Mouse (Mus musculus) cerebellum, postnatal 36 days (tissue): ENCODE results near the gene Slc38a3.
A peak's percentile ranks its signal among the peaks of the same experiment; 100 is the strongest.

Source experiments
- DNase-seq, 2 experiments: peaks; one replicate each; pipeline ENCODE4 v3.0.0; 2021 to 2022; ENCODE audit warnings: mixed read lengths in 2 of 2

The Slc38a3 gene

GRCm38 (mm10) chr9:107665308-107665707 lies 4.0 kb downstream of the Slc38a3 start:
- DNase-seq, result no peak

GRCm38 (mm10) chr9:107663525-107663924 lies 5.8 kb downstream of the Slc38a3 start:
- DNase-seq, result no peak

- DNase-seq, result no peak
Measured at GRCm38 (mm10) chr9:107662342-107662741, 7.0 kb downstream of the Slc38a3 start.

- no peak for DNase-seq
Measured at GRCm38 (mm10) chr9:107660777-107661176, 8.6 kb downstream of the Slc38a3 start.

DNA sequence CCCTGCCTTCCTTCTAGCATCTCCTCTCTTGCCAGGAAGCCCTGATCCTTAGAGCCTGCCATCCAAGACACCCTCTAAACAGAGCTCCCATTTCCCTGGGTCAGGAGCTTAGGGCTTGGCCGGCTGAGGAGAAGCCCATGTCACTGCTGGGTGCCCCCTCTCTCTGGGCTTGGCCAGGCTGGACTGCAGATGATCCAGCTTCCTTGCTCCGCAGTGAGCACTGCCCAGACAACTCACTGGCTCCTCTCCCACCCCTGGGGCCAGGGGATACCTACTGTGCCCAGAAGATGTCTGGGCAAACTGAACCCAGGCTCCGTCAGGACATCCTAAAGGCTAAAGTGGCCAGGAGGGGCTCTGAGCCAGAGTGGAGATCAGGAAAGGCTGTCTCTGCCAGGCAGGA lies 9.4 kb downstream of the Slc38a3 start:
- no peak for DNase-seq

DNA sequence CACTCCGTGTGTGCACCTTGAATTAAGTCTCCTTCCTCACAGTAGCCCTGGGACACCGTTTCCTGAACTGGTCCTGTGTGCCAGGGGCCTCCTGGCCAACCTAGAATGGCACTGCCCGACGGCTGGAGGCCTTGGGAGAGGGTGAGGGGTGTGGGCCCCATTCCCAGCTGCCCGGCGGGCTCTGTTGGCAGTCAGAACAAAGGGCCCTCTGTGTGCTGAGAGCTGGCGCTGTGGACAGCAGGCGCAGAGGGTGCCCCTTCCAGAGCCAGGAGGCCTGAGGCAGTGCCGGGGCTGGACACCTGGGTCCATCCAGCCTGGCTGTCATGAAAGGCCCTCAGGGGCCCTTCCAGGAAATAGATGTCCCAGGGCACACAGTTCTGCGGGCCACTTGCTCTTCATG lies 9.8 kb downstream of the Slc38a3 start:
- DNase-seq, result peak in 1 of 2 experiments; percentile 36

- DNase-seq, result no peak
Measured at GRCm38 (mm10) chr9:107658096-107658495, 11.2 kb downstream of the Slc38a3 start.

DNA sequence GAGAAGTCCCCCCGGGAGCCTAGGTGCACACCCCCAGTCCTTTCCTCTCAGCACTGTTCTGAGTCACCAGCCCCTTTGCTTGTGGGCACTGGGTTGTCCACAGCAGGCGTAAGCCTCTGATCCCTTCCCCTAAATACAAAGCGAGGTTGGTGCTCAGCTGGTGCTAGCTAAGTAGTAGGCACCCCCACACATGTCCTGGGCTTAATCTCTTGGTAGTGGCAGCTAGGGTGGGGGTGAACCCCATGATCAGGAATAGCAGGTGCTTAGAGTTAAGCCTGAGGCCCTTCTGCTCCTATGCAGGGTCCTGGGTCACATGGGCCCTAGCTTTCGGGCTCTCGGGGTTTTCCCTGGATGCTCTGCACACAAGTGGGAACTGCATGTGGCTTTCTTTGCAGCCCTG lies 12.2 kb downstream of the Slc38a3 start:
- DNase-seq, result no peak

GRCm38 (mm10) chr9:107654585-107654984 lies 14.7 kb downstream of the Slc38a3 start:
- no peak for DNase-seq

GRCm38 (mm10) chr9:107653474-107653873 lies 15.9 kb downstream of the Slc38a3 start:
- no peak for DNase-seq

DNA sequence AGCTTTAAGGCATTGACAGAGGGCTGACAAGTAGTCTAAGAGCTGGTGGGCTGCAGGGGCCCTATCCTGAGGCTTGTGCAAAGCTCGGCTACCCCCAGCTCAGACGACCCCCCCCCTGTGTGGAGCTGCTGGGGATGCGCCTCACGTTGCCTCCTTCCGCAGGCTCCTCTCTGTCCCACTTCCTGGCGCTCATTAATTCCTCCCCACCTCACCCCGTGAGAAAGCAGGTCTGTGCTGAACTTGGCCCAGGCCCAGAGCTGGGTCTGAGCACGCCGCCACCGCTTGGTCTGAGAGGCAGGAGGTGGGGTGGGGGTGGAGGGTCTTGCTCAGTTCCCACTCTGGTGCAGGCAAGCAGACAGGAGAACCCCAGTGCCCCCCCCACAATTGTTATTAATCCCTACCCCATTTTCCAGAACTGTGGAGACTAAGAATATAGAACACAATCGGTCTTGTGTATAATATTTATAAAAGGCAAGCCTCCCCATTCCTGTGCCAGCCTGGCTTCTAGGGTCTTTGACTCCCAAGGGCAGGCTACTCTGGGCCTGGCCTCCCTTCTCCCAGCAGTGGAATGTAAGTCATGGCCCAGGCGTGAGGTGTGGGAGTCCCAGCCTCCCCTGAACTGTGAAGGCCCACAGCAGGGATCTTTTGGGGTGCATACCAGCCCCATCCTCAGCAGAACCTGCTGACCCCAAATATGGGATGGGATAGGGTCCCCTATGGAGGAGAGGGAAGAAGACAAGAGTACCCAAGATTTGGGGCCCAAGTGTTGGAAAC lies 18.4 kb downstream of the Slc38a3 start:
- no peak for DNase-seq

DNA sequence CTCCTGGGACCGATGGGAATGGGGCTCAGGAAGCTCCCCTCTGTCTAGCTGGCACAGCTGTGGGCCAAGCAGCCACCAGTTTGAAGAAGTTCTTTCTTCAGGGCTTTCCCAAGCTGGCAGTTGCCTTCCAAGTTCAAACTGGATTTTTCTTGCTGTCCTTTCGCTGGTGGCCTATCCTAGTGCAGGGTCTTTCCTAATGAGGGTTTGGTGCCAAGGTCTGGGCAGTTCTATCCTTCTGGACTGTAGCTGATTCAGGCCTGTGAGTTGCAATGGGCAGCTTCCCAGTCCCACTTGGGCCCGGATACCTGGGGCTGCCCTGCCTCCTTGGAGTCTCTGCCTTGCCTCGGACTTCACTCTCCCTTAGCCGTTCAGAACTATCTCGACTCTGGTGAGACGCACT lies 19.1 kb downstream of the Slc38a3 start:
- DNase-seq, result no peak

- no peak for DNase-seq
Measured at GRCm38 (mm10) chr9:107648767-107649166, 20.6 kb downstream of the Slc38a3 start.

GRCm38 (mm10) chr9:107646975-107647374 lies 22.4 kb downstream of the Slc38a3 start:
- DNase-seq, result no peak

DNA sequence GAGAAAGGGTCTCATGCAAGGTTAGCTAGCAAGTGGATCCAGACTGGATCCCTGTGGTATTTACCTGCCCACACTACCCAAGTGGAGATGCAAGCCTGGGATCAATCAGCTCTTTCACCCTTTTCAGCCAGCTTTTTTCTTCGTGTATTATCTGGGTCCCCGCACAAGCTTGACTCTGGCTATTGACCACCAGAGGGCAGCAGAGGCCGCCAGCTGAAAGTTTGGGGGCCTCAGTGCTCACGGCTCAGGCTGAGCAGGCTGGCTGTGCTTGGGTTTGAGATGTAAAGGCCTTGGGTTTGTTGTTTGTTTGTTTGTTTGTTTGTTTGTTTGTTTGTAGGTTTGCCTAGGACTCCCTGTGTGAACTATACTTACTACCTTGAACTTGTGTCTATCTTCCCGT lies 23.8 kb downstream of the Slc38a3 start:
- DNase-seq, result peak; percentile 81 to 82

DNA sequence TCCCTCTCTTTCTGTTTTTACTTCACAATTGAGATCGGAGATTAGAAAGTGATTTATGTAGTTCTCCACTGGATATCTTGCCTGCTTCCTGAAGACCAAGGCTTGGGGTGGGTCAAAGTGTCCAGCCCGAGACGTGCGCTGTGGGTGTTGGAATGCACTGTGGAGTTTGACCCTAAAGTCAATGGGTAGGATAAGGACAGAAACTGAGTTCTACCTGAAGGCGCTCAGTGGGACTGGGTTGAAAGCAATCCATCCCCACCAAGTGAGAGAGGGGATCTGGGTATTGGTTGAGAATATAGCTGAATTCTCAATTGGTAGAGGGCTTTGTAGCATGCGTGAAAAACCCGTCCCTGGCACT lies 24.2 kb downstream of the Slc38a3 start:
- no peak for DNase-seq

GRCm38 (mm10) chr9:107644495-107645152 lies 24.7 kb downstream of the Slc38a3 start:
- peak; percentile 93 to 95 for DNase-seq

DNA sequence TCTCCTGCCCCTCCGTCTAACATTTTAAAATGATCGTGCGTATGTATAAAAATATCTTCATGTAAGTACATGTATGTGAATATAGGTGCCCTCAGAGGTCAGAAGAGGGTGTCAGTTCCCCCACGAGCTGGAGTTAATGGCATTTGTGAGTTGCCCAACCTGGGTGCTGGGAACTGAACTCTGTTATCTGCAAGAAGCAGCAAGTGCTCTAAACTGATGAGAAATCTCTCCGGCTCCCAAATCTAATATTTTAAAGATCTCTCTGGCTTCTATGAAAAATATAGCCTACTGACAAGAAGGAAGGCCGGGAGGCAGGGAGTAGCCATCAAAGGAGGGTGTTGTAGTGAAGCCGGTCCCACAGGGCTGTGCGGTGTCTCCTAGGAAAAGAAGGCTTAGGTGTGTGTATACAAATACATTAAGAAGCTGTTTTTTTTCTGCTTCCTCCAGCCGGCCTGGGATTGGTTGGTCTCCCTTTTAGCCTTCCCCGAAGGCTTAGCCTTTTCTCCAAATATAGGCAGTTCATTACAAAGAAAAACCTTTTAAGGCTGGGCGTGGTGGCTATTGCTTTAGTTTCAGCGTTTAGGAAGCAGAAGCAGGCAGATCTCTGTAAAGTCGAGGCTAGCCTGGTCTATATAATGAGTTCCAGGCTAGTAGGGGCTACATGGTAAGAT lies 25.7 kb downstream of the Slc38a3 start:
- DNase-seq, result no peak

GRCm38 (mm10) chr9:107641666-107642065 lies 27.7 kb downstream of the Slc38a3 start:
- no peak for DNase-seq

GRCm38 (mm10) chr9:107640257-107640772 lies 29.0 kb downstream of the Slc38a3 start:
- DNase-seq, result no peak

GRCm38 (mm10) chr9:107637070-107637469 lies 32.3 kb downstream of the Slc38a3 start:
- no peak for DNase-seq

DNA sequence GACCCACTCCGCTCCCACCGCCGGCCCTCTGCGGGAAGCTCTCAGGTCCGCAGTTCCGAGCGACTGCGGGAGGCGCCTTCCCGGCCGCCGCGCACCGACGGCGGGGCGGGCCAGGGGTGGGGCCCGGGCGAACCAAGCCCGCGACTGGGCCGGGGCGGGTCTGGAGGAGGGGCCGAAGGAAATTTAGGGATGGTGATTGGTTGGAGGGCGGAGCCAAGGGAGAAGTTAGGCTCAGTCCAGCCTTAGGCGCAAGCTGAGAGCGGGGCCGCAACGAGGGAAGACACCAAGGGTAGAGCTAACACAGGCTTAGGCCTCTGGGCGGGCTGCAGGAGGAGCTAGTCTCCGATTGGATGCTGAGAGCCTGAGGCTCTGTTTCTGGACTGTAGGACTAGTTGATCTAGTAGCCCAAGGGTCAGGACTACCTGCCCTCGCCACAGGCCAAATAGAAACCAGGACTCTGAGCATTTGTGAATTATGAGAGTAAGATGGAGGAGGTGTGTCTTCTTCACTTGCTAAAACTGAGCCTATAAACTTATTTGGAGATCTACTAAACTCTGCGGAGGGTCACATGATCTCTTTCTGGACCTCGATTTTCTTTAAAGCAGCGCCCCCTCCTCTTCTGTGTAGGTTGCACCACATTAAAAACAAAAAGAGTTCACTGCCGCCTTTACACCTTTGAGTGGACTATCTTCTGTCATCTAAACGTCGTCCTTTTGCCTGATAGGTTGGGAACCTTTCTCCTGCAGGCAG lies 33.9 kb downstream of the Slc38a3 start, which contains the start of gene Gnai2:
Gene Gnai2 (minus strand): TSS at position 89 of the 750 bp plus-strand sequence.
- DNase-seq, result peak; percentile 89 to 93
